Mouse (Mus musculus) testis, postnatal 14 days (tissue): ENCODE measurements at regions not wholly inside any gene's neighbourhood (a gene's known extent, or its start where the extent isn't known, plus 50 kb on each side); places are given as distances from the start of the nearest gene placed in this dataset.

Experiments used
- DNase-seq: peaks from one replicate; pipeline ENCODE4 v3.0.0; 2021; ENCODE audit warnings: low spot score

DNA sequence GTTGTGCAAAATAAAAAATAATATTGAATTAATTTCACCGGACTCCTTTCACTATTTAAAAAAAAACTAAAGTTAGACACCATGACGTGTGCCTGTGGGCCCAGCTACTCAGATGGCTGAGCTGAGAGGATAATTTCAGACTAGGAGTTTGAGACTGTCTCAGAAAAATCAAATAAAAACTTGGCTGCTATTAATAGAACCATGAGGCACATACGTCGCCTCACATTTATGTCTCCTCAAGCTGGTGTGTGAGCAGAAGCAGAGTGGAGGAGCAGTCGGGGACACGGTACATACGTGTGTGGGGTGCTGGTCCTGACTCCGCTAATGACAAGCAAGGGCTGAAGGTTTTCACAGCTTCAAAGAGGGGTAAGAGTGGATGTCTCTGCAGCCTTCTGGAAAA, 52.8 kb upstream of the Dmrtb1 start:
- DNase-seq: no peak

DNA sequence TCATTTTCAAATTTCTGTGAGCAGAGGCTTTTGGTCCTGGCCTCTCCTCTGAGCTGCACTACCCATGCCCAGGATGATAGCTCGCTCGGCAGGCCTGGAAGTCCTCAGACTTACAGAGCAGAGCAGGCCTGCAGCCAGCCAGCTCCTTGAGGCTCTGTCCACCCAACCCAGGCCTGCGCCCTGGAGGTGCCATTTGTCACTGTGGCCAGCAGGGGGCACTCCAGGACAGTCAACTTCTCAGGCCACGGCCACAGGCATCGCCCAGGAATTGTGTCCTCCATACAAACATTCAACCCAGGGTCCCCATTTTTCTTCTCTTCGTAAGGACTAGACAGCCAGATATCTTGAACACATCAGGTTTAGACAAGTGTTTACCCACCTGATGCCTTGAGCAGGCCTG, 53.9 kb upstream of the Dmrtb1 start:
- peak; percentile 75 for DNase-seq

GRCm38 (mm10) chr4:107738776-107739175, 54.7 kb upstream of the Dmrtb1 start:
- DNase-seq: no peak

DNA sequence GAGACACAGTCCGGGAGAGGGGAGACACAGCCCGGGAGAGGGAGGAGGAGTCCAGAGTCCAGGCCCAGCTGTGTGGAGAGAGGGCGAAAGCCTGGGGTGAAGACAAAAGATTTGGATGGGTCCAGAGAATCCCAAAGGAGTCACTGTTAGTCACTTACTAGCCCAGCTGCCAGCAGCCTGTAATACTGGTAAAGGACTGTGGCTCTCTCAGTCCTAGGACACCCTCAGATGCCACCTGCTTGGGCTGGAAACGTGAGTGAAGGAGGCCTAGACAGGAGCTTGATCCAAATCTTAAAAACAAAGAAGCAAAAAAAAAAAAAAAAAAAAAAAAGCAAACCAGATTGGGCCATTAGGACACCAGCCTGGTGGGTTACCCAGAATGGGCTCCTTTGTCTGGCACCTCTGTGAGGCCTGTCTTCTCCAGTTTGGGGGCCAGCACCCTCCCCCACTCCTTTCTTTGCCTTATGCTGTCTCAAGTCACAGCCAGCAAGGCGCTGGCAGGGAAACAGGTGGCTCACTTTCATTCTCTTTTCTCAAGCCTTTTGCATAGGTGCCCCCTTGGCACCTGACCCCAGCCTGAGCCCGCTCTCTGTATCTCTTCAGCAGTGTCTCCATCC, 55.9 kb upstream of the Dmrtb1 start:
- DNase-seq: no peak

DNA sequence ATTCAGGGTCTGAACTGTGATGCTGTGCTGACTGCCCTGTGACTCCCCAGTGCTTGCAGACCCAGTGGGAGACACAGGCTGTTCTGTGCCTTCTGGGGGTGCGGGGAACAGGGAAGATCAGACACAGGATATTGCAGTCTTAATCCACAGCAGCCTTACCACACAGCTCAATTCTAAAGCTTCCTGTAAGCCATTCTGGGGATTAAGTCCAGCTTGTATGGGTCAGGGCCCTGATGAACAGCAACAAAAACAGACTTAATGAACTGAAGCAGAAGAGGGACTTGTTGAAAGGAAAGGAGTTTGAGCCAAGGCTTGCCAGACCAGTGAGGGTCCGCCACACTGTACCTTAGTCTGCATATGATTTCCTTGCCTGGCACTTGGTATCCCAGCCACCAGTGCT, 58.4 kb upstream of the Lrp8 start:
- DNase-seq: no peak

- DNase-seq: no peak
Observed at GRCm38 (mm10) chr4:107746366-107746765, 55.7 kb upstream of the Lrp8 start.

DNA sequence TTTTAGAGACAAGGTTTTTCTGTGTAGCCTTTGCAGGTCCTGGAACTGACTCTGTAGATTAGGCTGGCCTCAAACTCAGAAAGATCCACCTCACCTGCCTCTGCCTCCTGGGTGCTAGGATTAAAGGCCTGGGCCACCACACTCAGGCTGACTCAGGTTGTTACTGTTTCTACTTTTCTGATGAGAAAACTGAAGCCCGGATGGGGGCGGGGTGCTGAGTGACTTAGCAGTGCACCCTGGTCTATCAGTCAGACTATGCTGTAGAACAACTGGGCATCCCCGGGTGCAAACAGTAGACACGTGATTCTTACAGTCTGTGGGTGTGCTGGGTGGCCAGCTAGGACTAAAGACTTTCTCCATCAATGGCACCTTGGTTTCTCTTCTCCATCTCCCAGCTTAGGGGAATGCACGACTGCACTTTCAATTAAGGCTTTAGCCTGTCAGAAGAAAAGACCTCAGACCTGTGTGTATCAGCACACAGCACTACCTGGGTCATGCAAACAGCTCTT, 55.1 kb upstream of the Lrp8 start:
- DNase-seq: peak; percentile 53

- DNase-seq: no peak
Observed at GRCm38 (mm10) chr4:107747454-107747853, 54.6 kb upstream of the Lrp8 start.

- no peak for DNase-seq
Observed at GRCm38 (mm10) chr4:107747907-107748628, 54.0 kb upstream of the Lrp8 start.

DNA sequence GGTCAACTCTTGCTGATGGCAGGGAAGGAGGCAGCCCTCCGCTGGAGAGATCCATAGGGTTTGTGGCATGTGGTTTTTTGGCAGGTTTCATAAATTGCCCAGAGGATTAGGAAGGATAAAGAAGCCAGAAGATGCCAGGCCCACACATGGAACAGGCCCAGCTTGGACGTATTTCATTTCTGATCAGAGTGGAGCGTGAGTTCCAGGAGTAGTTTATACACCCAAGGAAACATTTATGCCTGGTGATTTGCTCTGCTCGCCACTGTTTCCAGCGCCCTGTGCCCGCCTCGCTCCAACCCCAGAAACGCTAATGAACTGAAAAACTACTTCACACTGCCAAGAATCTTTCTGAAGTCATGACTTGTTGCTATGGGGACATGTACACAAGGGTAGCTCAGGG, 53.0 kb upstream of the Lrp8 start:
- no peak for DNase-seq

DNA sequence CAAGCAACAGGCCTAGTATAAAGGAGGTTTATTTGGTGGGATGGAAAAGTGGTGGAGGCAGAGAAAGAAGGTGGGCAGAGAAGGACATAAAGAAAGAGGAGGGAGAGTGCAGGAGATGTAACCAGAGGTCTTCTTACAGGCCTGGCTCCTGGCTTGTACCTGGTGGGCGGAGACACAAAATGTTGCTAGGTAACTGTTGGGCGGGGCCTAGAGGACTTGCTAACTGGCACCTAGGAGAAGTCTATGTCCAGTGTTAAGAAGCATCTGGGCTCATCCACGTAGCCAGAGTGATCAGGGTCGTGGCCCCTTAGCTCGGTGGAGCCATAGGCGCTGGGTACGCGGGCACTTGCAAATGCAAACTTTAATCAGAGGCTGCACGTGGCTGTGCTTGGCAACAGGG, 52.0 kb upstream of the Lrp8 start:
- DNase-seq: no peak
